Mouse (Mus musculus) bone marrow macrophage, adult 2 months (primary cell): ENCODE data around the gene Kcnh4.

ENCODE experiments used
- CTCF ChIP-seq: IDR thresholded peaks from 2 replicates; pipeline ENCODE4 v1.5.1; 2012; ENCODE audit warnings: low read depth, mild to moderate bottlenecking, low read length, moderate library complexity
- POLR2A ChIP-seq: IDR thresholded peaks from 2 replicates; pipeline ENCODE4 v1.6.1; 2012; ENCODE audit warnings: mild to moderate bottlenecking, low read depth, low read length, borderline replicate concordance

- TF ChIP-seq CTCF (no peak), POLR2A (no peak)
Measured at GRCm38 (mm10) chr11:100784286-100784685, 24.5 kb upstream of the Kcnh4 start.
